Mouse (Mus musculus): Measurements from ENCODE around the gene Fbxo46. TPM values are rescaled to one million over a fixed set of nuclear protein-coding genes. Genes with fewer than 3 reads are reported as not detected.

Fbxo46 gene
- polyA plus RNA-seq, 1 experiment from 2014 or later, result 15.9 TPM

DNA sequence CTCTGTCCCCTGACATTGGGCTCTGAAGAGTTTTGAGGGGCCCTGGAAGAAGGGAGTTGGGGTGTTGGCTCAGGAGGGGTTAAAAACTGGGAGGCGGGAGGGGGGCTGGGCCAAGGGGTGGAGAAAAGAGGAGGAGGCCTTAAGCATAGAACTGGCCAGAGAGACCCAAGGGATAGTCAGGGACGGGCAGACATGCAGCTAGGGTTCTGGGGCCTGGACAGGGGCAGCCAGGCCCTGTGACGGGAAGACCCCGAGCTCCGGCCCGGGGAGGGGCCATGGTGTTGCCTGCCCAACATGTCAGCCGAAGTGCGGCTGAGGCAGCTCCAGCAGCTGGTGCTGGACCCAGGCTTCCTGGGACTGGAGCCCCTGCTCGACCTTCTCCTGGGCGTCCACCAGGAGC, 36.0 kb upstream of the Fbxo46 start, which contains the start of gene Dmpk:
TSS of gene Dmpk (plus strand) at position 149 of the 400 bp plus-strand sequence.
- H3K36me3 ChIP-seq (replicated peaks), result peaks cover 89% of the 10 kb centered on the region

GRCm38 (mm10) chr7:19084277-19084771, 35.3 kb upstream of the Fbxo46 start:
- H3K4me1 ChIP-seq, result peaks cover 55% of the 10 kb centered on the region
- H3K27me3 ChIP-seq (replicated peaks; ENCODE audit: low read depth, poor library complexity, severe bottlenecking), result peaks cover 12% of the 10 kb centered on the region
- peaks cover 87% of the 10 kb centered on the region for H3K36me3 ChIP-seq (replicated peaks)
- peak overlapping the region; percentile 36 for H3K4me3 ChIP-seq
- DNase-seq (ENCODE audit: low spot score), result no peak
- 74% methylated on average over 6 of the region's 6 CpGs for WGBS
- no peak overlapping the region for H3K27ac ChIP-seq (replicated peaks)
- no peaks in the 10 kb centered on the region for H3K9me3 ChIP-seq

More for the DNA sequence above, 36.0 kb upstream of the Fbxo46 start, which contains the start of gene Dmpk:
- Histone ChIP-seq H3K27ac (replicated peaks) (no peak within 1 kb of the TSS; the same call in 1 of the 2 replicates), H3K4me3 (peak within 1 kb of the TSS; percentile 36), H3K27me3 (replicated peaks; ENCODE audit: low read depth, poor library complexity, severe bottlenecking) (peaks cover 12% of the 10 kb centered on the region), H3K9me3 (no peaks in the 10 kb centered on the region), H3K4me1 (peaks cover 55% of the 10 kb centered on the region)
- WGBS, result 57% methylated on average over 10 of the region's 10 CpGs
- no peak for DNase-seq (ENCODE audit: low spot score)

DNA sequence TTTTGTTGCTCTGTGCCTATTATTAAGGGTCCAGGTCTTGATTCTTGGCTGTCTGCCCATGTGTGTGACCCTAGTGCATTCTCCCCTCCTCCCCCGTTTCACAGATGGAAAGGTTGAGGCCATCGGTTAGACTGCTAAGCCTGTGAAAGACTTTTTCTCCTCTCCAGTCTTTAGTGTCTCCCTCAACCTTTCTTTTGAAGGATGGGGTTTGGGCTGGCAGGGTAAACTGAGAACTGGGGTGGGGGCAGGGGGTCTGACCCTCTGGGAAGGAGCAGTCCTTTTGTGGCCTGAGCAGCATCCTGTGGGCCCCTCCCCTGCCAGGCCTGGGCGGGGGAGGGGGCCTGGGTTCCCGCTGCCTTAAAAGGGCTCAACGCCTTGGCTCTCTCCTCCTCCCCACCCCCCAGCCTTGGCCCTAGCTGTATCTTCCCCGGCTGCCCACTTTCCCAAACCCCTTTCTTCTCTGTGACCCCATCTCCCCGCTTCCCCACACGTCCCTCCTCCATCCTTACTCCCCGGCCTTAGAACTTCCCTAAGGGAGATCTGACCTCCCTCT, 34.7 kb upstream of the Fbxo46 start:
- Histone ChIP-seq H3K36me3 (replicated peaks) (peaks cover 87% of the 10 kb centered on the region), H3K4me3 (peak overlapping the region; percentile 36), H3K4me1 (peaks cover 55% of the 10 kb centered on the region), H3K27ac (replicated peaks) (peak overlapping the region; percentile 40; the same call in 1 of the 2 replicates), H3K9me3 (no peaks in the 10 kb centered on the region), H3K27me3 (replicated peaks; ENCODE audit: low read depth, poor library complexity, severe bottlenecking) (peaks cover 14% of the 10 kb centered on the region)
- WGBS, result 20% methylated on average over 9 of the region's 9 CpGs
- DNase-seq (ENCODE audit: low spot score), result no peak

- Histone ChIP-seq H3K4me3 (peak overlapping the region; percentile 36), H3K27me3 (replicated peaks; ENCODE audit: low read depth, poor library complexity, severe bottlenecking) (peaks cover 19% of the 10 kb centered on the region), H3K36me3 (replicated peaks) (peaks cover 87% of the 10 kb centered on the region), H3K27ac (replicated peaks) (peak overlapping the region; percentile 40; the same call in 1 of the 2 replicates), H3K9me3 (no peaks in the 10 kb centered on the region), H3K4me1 (peaks cover 55% of the 10 kb centered on the region)
- DNase-seq (ENCODE audit: low spot score), result no peak
- WGBS, result 10% methylated on average over 6 of the region's 6 CpGs
Observed at GRCm38 (mm10) chr7:19085495-19085894, 34.2 kb upstream of the Fbxo46 start.

GRCm38 (mm10) chr7:19086042-19086441, 33.6 kb upstream of the Fbxo46 start:
- Histone ChIP-seq H3K4me3 (peak overlapping the region; percentile 36), H3K36me3 (replicated peaks) (peaks cover 87% of the 10 kb centered on the region), H3K27me3 (replicated peaks; ENCODE audit: low read depth, poor library complexity, severe bottlenecking) (peaks cover 24% of the 10 kb centered on the region), H3K9me3 (no peaks in the 10 kb centered on the region), H3K4me1 (peaks cover 55% of the 10 kb centered on the region), H3K27ac (replicated peaks) (no peak overlapping the region)
- peak; percentile 68 for DNase-seq (ENCODE audit: low spot score)
- WGBS, result 7% methylated on average over 14 of the region's 14 CpGs

GRCm38 (mm10) chr7:19086760-19087159, 32.9 kb upstream of the Fbxo46 start:
- Histone ChIP-seq H3K27me3 (replicated peaks; ENCODE audit: low read depth, poor library complexity, severe bottlenecking) (peaks cover 32% of the 10 kb centered on the region), H3K4me1 (peaks cover 58% of the 10 kb centered on the region), H3K36me3 (replicated peaks) (peaks cover 87% of the 10 kb centered on the region), H3K27ac (replicated peaks) (no peak overlapping the region), H3K9me3 (no peaks in the 10 kb centered on the region), H3K4me3 (no peak overlapping the region)
- 58% methylated on average over 18 of the region's 18 CpGs for WGBS
- no peak for DNase-seq (ENCODE audit: low spot score)

GRCm38 (mm10) chr7:19088813-19089212, 30.8 kb upstream of the Fbxo46 start:
- Histone ChIP-seq H3K27ac (replicated peaks) (no peak overlapping the region), H3K9me3 (no peaks in the 10 kb centered on the region), H3K27me3 (replicated peaks; ENCODE audit: low read depth, poor library complexity, severe bottlenecking) (peaks cover 40% of the 10 kb centered on the region), H3K4me3 (0 out of 2 replicates have a peak overlapping the region, but pooled peaks have one; percentile 2), H3K36me3 (replicated peaks) (peaks cover 69% of the 10 kb centered on the region), H3K4me1 (peaks cover 55% of the 10 kb centered on the region)
- peak; percentile 78 for DNase-seq (ENCODE audit: low spot score)
- WGBS, result 42% methylated on average over 10 of the region's 10 CpGs

DNA sequence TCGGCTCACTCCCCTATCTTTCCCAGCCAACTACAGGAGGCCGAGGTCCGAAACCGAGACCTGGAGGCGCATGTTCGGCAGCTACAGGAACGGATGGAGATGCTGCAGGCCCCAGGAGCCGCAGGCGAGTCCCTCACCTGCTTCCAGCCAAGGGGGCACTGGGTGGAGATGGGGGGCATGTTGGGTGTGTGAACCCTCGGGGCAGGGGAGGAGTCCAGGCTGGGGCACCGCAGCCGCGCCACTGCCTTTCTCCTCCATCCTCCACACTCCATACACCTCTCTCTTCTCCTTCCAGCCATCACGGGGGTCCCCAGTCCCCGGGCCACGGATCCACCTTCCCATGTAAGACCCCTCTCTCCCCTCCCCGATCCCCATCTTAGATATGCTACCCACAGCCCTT, 27.7 kb upstream of the Fbxo46 start:
- DNase-seq (ENCODE audit: low spot score), result no peak
- H3K27ac ChIP-seq (replicated peaks), result no peak overlapping the region
- no peaks in the 10 kb centered on the region; the same call in 1 of the 2 replicates for H3K9me3 ChIP-seq
- peaks cover 56% of the 10 kb centered on the region for H3K36me3 ChIP-seq (replicated peaks)
- peaks cover 33% of the 10 kb centered on the region for H3K27me3 ChIP-seq (replicated peaks; ENCODE audit: low read depth, poor library complexity, severe bottlenecking)
- H3K4me3 ChIP-seq, result peak overlapping the region; percentile 89
- WGBS, result 20% methylated on average over 17 of the region's 17 CpGs
- H3K4me1 ChIP-seq, result peaks cover 46% of the 10 kb centered on the region

DNA sequence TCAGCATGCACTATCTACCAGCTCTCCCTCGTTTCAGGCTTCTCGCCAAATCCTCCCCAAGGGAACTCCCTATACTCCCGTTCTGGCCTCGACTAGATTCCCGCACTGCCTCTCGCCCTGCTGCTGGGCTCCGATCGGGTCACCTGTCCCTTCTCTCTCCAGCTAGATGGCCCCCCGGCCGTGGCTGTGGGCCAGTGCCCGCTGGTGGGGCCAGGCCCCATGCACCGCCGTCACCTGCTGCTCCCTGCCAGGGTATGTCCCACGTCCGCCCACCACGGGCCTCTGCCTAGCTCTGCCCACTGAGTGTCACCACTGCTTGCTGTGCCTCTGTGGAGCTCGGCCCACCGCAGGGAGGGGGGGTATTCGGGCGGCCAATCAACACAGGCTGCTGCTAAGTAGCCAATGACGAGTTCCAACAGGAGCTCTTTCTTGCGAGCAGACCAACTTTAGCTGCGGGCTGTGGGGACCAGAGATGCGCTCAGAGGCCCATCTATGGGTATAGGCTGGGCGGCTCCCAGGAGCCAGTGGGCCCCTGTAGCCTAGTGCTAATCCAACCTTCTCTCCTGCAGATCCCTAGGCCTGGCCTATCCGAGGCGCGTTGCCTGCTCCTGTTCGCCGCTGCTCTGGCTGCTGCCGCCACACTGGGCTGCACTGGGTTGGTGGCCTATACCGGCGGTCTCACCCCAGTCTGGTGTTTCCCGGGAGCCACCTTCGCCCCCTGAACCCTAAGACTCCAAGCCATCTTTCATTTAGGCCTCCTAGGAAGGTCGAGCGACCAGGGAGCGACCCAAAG, 27.1 kb upstream of the Fbxo46 start:
- peaks cover 52% of the 10 kb centered on the region for H3K4me1 ChIP-seq
- H3K4me3 ChIP-seq, result peak overlapping the region; percentile 89
- H3K27me3 ChIP-seq (replicated peaks; ENCODE audit: low read depth, poor library complexity, severe bottlenecking), result peaks cover 29% of the 10 kb centered on the region
- peaks cover 56% of the 10 kb centered on the region for H3K36me3 ChIP-seq (replicated peaks)
- H3K9me3 ChIP-seq, result no peaks in the 10 kb centered on the region; the same call in 1 of the 2 replicates
- DNase-seq (ENCODE audit: low spot score), result peak; percentile 90
- peak overlapping the region; percentile 96 for H3K27ac ChIP-seq (replicated peaks)
- WGBS, result 4% methylated on average over 38 of the region's 38 CpGs

DNA sequence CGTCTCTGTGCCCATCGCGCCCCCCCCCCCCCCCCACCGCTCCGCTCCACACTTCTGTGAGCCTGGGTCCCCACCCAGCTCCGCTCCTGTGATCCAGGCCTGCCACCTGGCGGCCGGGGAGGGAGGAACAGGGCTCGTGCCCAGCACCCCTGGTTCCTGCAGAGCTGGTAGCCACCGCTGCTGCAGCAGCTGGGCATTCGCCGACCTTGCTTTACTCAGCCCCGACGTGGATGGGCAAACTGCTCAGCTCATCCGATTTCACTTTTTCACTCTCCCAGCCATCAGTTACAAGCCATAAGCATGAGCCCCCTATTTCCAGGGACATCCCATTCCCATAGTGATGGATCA, 26.5 kb upstream of the Fbxo46 start:
- Histone ChIP-seq H3K36me3 (replicated peaks) (peaks cover 56% of the 10 kb centered on the region), H3K4me1 (peaks cover 58% of the 10 kb centered on the region), H3K9me3 (no peaks in the 10 kb centered on the region; the same call in 1 of the 2 replicates), H3K27ac (replicated peaks) (peak overlapping the region; percentile 96), H3K27me3 (replicated peaks; ENCODE audit: low read depth, poor library complexity, severe bottlenecking) (peaks cover 29% of the 10 kb centered on the region), H3K4me3 (peak overlapping the region; percentile 89)
- under 1% methylated on average over 15 of the region's 15 CpGs for WGBS
- DNase-seq (ENCODE audit: low spot score), result peak; percentile 91

- Histone ChIP-seq H3K27me3 (replicated peaks; ENCODE audit: low read depth, poor library complexity, severe bottlenecking) (peaks cover 29% of the 10 kb centered on the region), H3K36me3 (replicated peaks) (peaks cover 51% of the 10 kb centered on the region), H3K27ac (replicated peaks) (peak overlapping the region; percentile 96), H3K9me3 (no peaks in the 10 kb centered on the region; the same call in 1 of the 2 replicates), H3K4me3 (peak overlapping the region; percentile 89), H3K4me1 (peaks cover 62% of the 10 kb centered on the region)
- under 1% methylated on average over 45 of the region's 45 CpGs for WGBS
- DNase-seq (ENCODE audit: low spot score), result peak; percentile 100
Observed at GRCm38 (mm10) chr7:19093537-19094385, 25.9 kb upstream of the Fbxo46 start.

- H3K27me3 ChIP-seq (replicated peaks; ENCODE audit: low read depth, poor library complexity, severe bottlenecking), result peaks cover 29% of the 10 kb centered on the region
- peaks cover 63% of the 10 kb centered on the region for H3K4me1 ChIP-seq
- DNase-seq (ENCODE audit: low spot score), result no peak
- H3K36me3 ChIP-seq (replicated peaks), result peaks cover 46% of the 10 kb centered on the region
- peak within 1 kb of the TSS; percentile 96 for H3K27ac ChIP-seq (replicated peaks)
- H3K4me3 ChIP-seq, result peak within 1 kb of the TSS; percentile 89
- WGBS, result under 1% methylated on average over 32 of the region's 36 CpGs
- H3K9me3 ChIP-seq, result no peaks in the 10 kb centered on the region; the same call in 1 of the 2 replicates
Observed at GRCm38 (mm10) chr7:19094471-19094825, 25.2 kb upstream of the Fbxo46 start, which contains the start of gene Six5. Gene Six5 (plus strand): TSS chr7:19094594.
